Mouse (Mus musculus) midbrain, embryonic 11.5 days (tissue): Measurements from ENCODE around the gene Tex14. TPM values are rescaled to one million over a fixed set of nuclear protein-coding genes. Genes with fewer than 3 reads are reported as not detected.

Experiments used
- ATAC-seq: fragments of 200-750 bp; cut with Nextera tagmentation; 2 replicates; pipeline ENCODE4 v1.8.0; 2017; ENCODE audit warnings: moderate TSS enrichment, moderate library complexity; ENCODE audit not compliant: low FRiP score
- DNase-seq: peaks from one replicate; pipeline ENCODE4 v3.0.0; 2015; ENCODE audit warnings: low spot score; ENCODE audit errors: missing footprints
- H3K27ac ChIP-seq: fragments of 300-500 bp; sonication (generic); 2 replicates; pipeline ENCODE4 v1.5.1; 2014; ENCODE audit warnings: low read depth, low read length
- H3K27me3 ChIP-seq: fragments of 300-500 bp; sonication (generic); 2 replicates; pipeline ENCODE4 v1.6.1; 2014; ENCODE audit warnings: mild to moderate bottlenecking, low read length, moderate library complexity, mixed read lengths; ENCODE audit not compliant: control insufficient read depth, insufficient read depth
- H3K36me3 ChIP-seq: fragments of 300-500 bp; sonication (generic); 2 replicates; pipeline ENCODE4 v1.6.1; 2014; ENCODE audit warnings: mild to moderate bottlenecking, low read length, moderate library complexity, mixed read lengths; ENCODE audit not compliant: control insufficient read depth, insufficient read depth
- H3K4me1 ChIP-seq: fragments of 300-500 bp; sonication (generic); 2 replicates; pipeline ENCODE4 v1.6.1; 2014; ENCODE audit warnings: low read length; ENCODE audit not compliant: control insufficient read depth, insufficient read depth
- H3K4me2 ChIP-seq: fragments of 300-500 bp; sonication (generic); 2 replicates; pipeline ENCODE4 v1.6.1; 2014; ENCODE audit warnings: mild to moderate bottlenecking, moderate library complexity
- H3K4me3 ChIP-seq: fragments of 300-500 bp; sonication (generic); 2 replicates; pipeline ENCODE4 v1.5.1; 2014; ENCODE audit warnings: low read depth, low read length
- H3K9ac ChIP-seq: fragments of 300-500 bp; sonication (generic); 2 replicates; pipeline ENCODE4 v1.6.1; 2014; ENCODE audit warnings: low read length
- H3K9me3 ChIP-seq: fragments of 300-500 bp; sonication (generic); 2 replicates; pipeline ENCODE4 v1.6.1; 2016; ENCODE audit warnings: low read length; ENCODE audit not compliant: control insufficient read depth
- WGBS: fragments of 180-500 bp; shearing (Covaris S2); extraction: QIAGEN DNeasy Blood & Tissue Kit; methylation state at CpG from one replicate; pipeline ENCODE4 v1.1.7; 2014; 5-methylcytosine and 5-hydroxymethylcytosine counted together
- polyA plus RNA-seq: library from polyadenylated mRNA; unstranded; fragments of >200 nt; fragmentation: Nextera tagmentation; extraction: Ambion mirVana; gene quantifications from 2 replicates; pipeline ENCODE4 v1.2.1, GENCODE M21; 2014

Tex14 gene
- polyA plus RNA-seq, result 0.21 and 0.30 TPM in 2 replicates

DNA sequence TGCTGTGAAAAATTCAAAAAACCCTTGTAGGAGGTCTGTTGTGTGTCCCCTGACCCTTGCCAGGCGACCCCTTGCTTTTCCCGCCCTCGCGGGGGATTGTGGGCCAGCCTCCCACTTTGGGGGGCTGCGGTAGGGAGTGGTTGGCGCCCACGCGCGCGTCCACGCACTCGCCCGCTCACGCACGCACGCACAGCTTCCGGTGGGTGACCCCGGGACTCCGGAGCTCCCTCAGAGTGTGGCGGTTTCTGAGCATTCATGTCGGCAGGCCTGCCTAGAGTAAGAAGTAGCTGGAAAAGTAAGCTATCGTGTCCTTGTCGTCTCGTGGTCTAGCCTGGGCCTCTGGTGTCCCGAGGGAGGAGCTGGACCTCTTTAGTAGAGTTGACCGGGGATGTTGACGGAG is at the start of gene Tex14, which contains the start of gene Rad51c:
Gene Tex14, plus strand, starts transcription at position 190 of the 400 bp plus-strand sequence.
Gene Rad51c, minus strand, starts transcription at position 79 of the 400 bp plus-strand sequence.
- no peaks in the 10 kb centered on the region; the same call in 1 of the 2 replicates for H3K36me3 ChIP-seq
- DNase-seq (peak; percentile 84), ATAC-seq (peak; percentile 23; the same call in 1 of the 2 replicates)
- no peaks in the 10 kb centered on the region for H3K27me3 ChIP-seq
- WGBS, result 76% methylated on average over 27 of the region's 27 CpGs
- peaks cover 4% of the 10 kb centered on the region for H3K4me1 ChIP-seq
- peak within 1 kb of the TSS; percentile 83 for H3K9ac ChIP-seq
- H3K27ac ChIP-seq, result peak within 1 kb of the TSS; percentile 79
- peak within 1 kb of the TSS; percentile 56 for H3K4me3 ChIP-seq
- H3K9me3 ChIP-seq, result no peaks in the 10 kb centered on the region
- H3K4me2 ChIP-seq, result peak within 1 kb of the TSS; percentile 53

DNA sequence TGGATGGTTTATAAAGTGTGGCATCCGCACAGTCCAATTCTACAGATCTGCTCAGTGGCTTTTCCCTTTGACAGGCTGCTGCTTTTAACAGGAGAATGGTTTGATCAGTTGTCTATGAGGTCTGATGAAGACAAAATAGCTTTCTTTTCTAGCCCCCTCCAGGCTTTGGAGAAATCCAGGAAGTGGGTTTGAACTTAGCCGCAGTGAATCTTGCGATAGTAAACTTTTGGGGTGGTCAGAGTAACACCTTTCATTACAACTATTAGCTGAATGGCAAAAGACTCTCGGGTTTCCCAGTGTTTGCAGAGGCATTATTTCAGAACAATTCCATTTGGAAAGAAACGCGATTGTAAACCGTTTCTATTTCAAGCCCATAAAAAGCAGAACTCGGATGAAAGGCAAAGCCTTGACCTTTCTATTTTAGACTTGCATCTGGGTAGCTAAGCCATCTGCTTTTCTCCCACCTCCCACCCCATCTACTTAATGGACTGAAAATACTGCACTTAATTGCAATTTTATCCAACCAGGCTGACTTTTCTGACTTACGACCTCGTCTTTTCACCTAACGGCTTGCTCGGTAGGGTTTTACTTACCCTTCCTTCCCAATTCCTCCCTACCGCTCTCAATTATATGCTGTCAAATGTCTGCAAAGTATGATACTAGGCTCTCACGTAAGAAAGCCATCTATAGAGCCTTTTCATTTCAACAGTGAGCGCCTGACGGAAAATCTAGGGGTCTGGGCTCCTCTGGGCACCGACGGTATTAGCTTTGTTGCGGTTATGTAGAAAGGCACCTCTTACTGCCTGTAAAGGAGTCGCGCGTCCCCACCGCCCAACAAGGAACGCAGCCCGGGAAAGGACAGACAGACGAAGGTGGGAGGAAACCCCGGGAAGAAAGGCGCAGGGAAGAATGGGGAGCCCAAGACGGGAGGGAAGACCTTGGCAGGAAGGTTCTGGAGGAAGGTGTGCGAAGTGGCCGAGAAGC is 47.3 kb upstream of the Tex14 start:
- peak overlapping the region; percentile 71; the same call in 1 of the 2 replicates for H3K27ac ChIP-seq
- H3K27me3 ChIP-seq, result no peaks in the 10 kb centered on the region; the same call in 1 of the 2 replicates
- peak; percentile 96 for DNase-seq
- WGBS, result 6% methylated on average over 31 of the region's 31 CpGs
- peak overlapping the region; percentile 84 for H3K9ac ChIP-seq
- H3K9me3 ChIP-seq, result no peaks in the 10 kb centered on the region
- no peak; the same call in 1 of the 2 replicates for ATAC-seq
- H3K36me3 ChIP-seq, result no peaks in the 10 kb centered on the region
- peaks cover 4% of the 10 kb centered on the region; the same call in 1 of the 2 replicates for H3K4me1 ChIP-seq
- H3K4me2 ChIP-seq, result peak overlapping the region; percentile 85
- peak overlapping the region; percentile 90 for H3K4me3 ChIP-seq

DNA sequence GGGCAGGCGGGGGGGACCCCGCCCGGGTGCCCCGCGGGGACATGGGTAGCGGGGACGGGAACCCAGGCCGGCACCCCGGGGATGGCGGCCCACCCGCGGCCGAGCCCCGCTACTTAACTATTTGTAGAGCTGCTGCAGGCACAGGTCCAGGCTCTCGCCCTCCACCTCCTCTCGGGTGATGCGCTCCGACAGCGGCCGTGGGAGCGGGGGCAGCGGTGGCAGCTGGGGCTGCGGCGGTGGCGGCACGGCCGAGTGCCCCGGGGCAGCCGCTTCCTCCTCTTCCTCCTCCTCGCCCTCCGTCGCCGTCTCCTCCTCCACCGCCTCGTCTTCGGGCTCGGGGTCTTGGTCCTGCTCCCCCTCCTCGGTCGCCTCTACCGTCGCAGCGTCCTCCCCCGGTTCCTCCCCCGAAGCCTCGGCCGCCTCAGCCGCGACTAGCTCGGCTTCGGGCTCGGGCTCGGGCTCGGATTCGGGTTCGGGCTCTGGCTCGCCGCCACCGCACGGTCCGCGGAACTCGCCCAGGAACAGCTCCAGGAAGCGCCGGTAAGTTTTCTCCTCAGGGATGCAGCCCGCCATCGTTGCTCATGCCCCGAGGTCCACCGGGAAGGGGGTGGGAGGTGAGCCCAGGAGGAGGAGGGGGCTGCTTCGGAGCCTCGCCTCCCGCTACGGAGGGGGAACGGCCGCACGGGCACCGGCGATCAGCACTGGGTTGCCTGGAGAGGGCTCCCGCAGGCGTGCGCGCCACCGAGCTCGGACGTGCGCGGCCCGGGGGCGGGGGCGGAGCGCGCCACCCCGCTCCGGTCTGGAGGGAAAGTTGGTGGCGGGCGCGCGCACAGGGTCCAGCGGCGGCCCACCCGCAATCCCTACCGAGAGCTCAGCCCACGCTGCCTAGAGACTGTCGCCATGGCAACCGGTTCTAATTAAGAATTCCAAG is 46.3 kb upstream of the Tex14 start, which contains the start of gene Ppm1e:
Gene Ppm1e, minus strand, starts transcription at position 693 of the 931 bp plus-strand sequence.
- peak within 1 kb of the TSS; percentile 90 for H3K4me3 ChIP-seq
- H3K27me3 ChIP-seq, result no peaks in the 10 kb centered on the region; the same call in 1 of the 2 replicates
- H3K27ac ChIP-seq, result peak within 1 kb of the TSS; percentile 71
- peak; percentile 99 for DNase-seq
- H3K4me1 ChIP-seq, result peaks cover 4% of the 10 kb centered on the region; the same call in 1 of the 2 replicates
- peak within 1 kb of the TSS; percentile 85 for H3K4me2 ChIP-seq
- WGBS, result under 1% methylated on average over 80 of the region's 104 CpGs
- no peaks in the 10 kb centered on the region for H3K9me3 ChIP-seq
- peak; percentile 96 for ATAC-seq
- H3K9ac ChIP-seq, result peak within 1 kb of the TSS; percentile 84
- H3K36me3 ChIP-seq, result no peaks in the 10 kb centered on the region

DNA sequence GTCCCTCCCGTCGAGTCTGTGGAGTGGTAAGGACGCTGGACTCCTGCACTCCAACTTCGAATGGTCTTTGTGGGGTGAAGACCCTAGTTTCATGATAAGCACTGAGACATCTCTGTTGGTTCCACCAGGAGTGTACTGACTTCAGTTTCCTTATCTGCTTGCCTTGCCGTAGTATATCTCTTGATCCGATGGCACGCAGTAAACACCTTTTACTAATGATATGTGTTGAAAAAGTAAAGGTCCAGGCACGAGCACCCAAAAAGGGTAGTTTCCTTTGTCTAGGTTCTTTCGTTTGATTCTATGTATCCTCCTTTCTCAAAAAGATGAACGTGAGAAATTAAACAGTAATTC is 45.6 kb upstream of the Tex14 start:
- WGBS, result 17% methylated on average over 10 of the region's 10 CpGs
- Histone ChIP-seq H3K27ac (no peak overlapping the region; the same call in 1 of the 2 replicates), H3K9ac (no peak overlapping the region)

DNA sequence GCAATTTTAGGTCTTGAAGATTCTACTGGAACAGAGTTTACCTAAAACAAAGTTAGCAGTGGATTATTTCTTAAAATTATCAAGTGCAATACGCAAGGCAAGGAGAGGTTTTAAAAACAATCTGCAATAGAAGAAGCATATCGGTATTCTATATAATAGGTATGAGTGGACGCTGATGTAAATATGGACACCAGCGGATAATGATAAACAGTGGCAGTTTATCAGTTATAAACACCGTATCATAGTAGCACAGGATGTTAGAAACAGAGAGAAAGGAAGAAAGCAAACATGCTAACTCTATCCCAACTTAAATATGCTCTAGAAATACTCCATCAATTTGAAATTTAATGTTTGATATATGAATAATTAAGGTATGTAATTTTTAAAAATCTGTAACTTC is 39.7 kb upstream of the Tex14 start:
- ATAC-seq (no peak), DNase-seq (no peak)
- Histone ChIP-seq H3K4me2 (no peak overlapping the region), H3K9me3 (no peaks in the 10 kb centered on the region), H3K4me3 (no peak overlapping the region), H3K4me1 (no peaks in the 10 kb centered on the region), H3K27ac (no peak overlapping the region), H3K27me3 (no peaks in the 10 kb centered on the region), H3K9ac (no peak overlapping the region), H3K36me3 (no peaks in the 10 kb centered on the region)
- whole genome bisulfite sequencing, result 94% methylated on average over 5 of the region's 5 CpGs

More for the DNA sequence above, 45.6 kb upstream of the Tex14 start:
- H3K9me3 ChIP-seq, result no peaks in the 10 kb centered on the region
- ATAC-seq (no peak), DNase-seq (no peak)
- no peaks in the 10 kb centered on the region for H3K36me3 ChIP-seq
- H3K4me1 ChIP-seq, result peaks cover 4% of the 10 kb centered on the region; the same call in 1 of the 2 replicates
- no peaks in the 10 kb centered on the region; the same call in 1 of the 2 replicates for H3K27me3 ChIP-seq
- peak overlapping the region; percentile 90 for H3K4me3 ChIP-seq
- H3K4me2 ChIP-seq, result peak overlapping the region; percentile 85

DNA sequence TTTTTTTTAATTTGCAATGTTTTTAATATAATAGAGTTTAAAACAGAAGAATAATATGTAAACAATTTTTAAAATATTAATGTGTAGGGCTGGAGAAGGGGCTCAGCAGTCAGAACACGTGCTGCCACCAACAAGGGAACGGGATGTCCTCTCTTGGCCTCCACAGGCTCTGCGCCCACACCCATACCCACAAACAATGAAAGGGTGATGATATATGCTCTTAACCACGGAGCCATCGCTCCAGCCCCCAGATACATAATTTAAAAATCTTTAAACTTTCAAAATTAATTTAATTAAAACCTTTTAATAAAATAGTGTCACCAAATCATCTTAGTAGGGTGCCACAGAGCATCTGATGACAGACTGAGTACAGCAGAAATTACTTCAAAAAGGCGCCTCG is 37.8 kb upstream of the Tex14 start:
- Histone ChIP-seq H3K36me3 (no peaks in the 10 kb centered on the region), H3K27me3 (no peaks in the 10 kb centered on the region), H3K9ac (no peak overlapping the region), H3K9me3 (no peaks in the 10 kb centered on the region), H3K4me2 (no peak overlapping the region), H3K4me1 (no peaks in the 10 kb centered on the region), H3K4me3 (no peak overlapping the region), H3K27ac (no peak overlapping the region)
- WGBS, result 91% methylated on average over 7 of the region's 7 CpGs
- DNase-seq, result no peak
- ATAC-seq, result no peak

DNA sequence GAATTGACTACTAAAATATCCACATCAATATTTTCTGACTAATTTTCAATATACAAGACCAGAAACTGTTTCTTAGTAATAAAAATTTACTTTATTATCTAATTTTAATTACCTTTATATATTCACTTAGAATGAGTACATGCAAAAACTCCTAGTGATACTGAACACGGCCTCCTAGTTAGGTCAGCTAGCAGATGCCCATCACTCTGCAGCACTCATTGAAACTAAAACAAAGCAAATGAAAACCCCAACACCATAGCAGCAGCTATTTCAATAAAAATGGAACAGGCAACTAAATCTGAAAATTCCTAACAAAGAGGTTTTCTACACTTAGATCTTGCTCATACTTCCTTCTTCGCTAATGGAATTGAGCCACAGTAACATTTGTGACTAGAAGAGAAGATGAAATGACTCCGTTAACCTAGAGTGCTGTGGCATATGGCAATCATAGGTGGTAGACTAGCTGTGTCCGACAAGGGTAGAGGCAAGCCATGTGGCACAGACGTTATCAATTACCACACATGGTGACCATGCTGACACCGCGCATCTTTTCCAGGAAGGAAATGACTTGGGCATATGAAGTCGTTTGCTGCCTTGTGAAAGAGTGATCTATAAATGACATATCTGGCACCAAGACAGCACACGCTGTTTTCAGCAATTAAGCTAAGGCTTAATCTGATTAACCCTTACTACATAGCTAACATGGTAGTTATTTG is 36.8 kb upstream of the Tex14 start:
- H3K4me3 ChIP-seq, result no peak overlapping the region
- 85% methylated on average over 9 of the region's 9 CpGs for WGBS
- no peak for ATAC-seq
- H3K27me3 ChIP-seq, result no peaks in the 10 kb centered on the region
- H3K4me1 ChIP-seq, result no peaks in the 10 kb centered on the region
- H3K4me2 ChIP-seq, result no peak overlapping the region
- no peak for DNase-seq
- no peak overlapping the region for H3K9ac ChIP-seq
- no peaks in the 10 kb centered on the region for H3K9me3 ChIP-seq
- H3K27ac ChIP-seq, result no peak overlapping the region
- H3K36me3 ChIP-seq, result no peaks in the 10 kb centered on the region

DNA sequence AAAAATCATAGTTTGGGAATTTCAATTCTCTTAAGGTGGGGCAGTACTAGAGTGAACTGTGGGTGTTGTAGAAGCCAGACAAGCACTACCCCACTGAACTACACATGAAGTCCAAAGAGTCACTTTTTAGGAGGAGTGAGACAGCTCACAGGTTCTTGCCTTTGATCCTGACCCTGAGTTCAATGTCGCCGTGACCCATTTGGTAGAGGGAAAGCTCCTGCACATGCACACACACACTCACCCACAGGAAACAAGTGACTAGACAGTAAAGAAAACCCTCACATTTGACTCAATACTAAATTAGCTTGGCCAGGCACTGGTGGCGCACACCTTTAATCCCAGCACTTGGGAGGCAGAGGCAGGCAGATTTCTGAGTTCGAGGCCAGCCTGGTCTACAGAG is 20.3 kb upstream of the Tex14 start:
- Histone ChIP-seq H3K27ac (no peak overlapping the region), H3K9me3 (no peaks in the 10 kb centered on the region), H3K36me3 (no peaks in the 10 kb centered on the region), H3K4me2 (no peak overlapping the region), H3K4me1 (no peaks in the 10 kb centered on the region), H3K4me3 (no peak overlapping the region), H3K9ac (no peak overlapping the region), H3K27me3 (no peaks in the 10 kb centered on the region)
- WGBS, result 98% methylated on average over 4 of the region's 4 CpGs
- DNase-seq, result no peak
- no peak for ATAC-seq
